Mouse (Mus musculus) midbrain, embryonic 12.5 days (tissue): ENCODE measurements around the gene Epha3. TPM values are rescaled to one million over a fixed set of nuclear protein-coding genes. Genes with fewer than 3 reads are reported as not detected.

Source experiments
- ATAC-seq: fragments of 200-750 bp; cut with Nextera tagmentation; 2 replicates; pipeline ENCODE4 v1.8.0; 2017; ENCODE audit warnings: low read depth, moderate TSS enrichment, moderate library complexity; ENCODE audit not compliant: low FRiP score
- H3K27ac ChIP-seq: fragments of 300-500 bp; sonication (generic); replicated peaks from 2 replicates; pipeline ENCODE4 v1.5.1; 2016; ENCODE audit warnings: mild to moderate bottlenecking
- H3K27me3 ChIP-seq: fragments of 300-500 bp; sonication (generic); 2 replicates; pipeline ENCODE4 v1.6.1; 2016; ENCODE audit warnings: mild to moderate bottlenecking
- H3K36me3 ChIP-seq: fragments of 300-500 bp; sonication (generic); 2 replicates; pipeline ENCODE4 v1.6.1; 2016
- H3K4me1 ChIP-seq: fragments of 300-500 bp; sonication (generic); 2 replicates; pipeline ENCODE4 v1.6.1; 2016
- H3K4me2 ChIP-seq: fragments of 300-500 bp; sonication (generic); replicated peaks from 2 replicates; pipeline ENCODE4 v1.6.1; 2016; ENCODE audit warnings: mild to moderate bottlenecking, moderate library complexity
- H3K4me3 ChIP-seq: fragments of 300-500 bp; sonication (generic); 2 replicates; pipeline ENCODE4 v1.5.1; 2016; ENCODE audit warnings: mild to moderate bottlenecking
- H3K9ac ChIP-seq: fragments of 300-500 bp; sonication (generic); replicated peaks from 2 replicates; pipeline ENCODE4 v1.6.1; 2016; ENCODE audit warnings: mild to moderate bottlenecking, moderate library complexity
- H3K9me3 ChIP-seq: fragments of 300-500 bp; sonication (generic); 2 replicates; pipeline ENCODE4 v1.6.1; 2016; ENCODE audit warnings: mild to moderate bottlenecking
- WGBS: fragments of 180-500 bp; shearing (Covaris S2); methylation state at CpG from one replicate; pipeline ENCODE4 v1.1.7; 2016; 5-methylcytosine and 5-hydroxymethylcytosine counted together
- polyA plus RNA-seq: library from polyadenylated mRNA; unstranded; fragments of >200 nt; fragmentation: Nextera tagmentation; extraction: Ambion mirVana; gene quantifications from 2 replicates; pipeline ENCODE4 v1.2.1, GENCODE M21; 2016

The Epha3 gene
- polyA plus RNA-seq, 1 experiment from 2014 or later = 36.4 TPM

GRCm38 (mm10) chr16:63706912-63707868, 156.8 kb downstream of the Epha3 start:
- 80% methylated on average over 17 of the region's 17 CpGs for WGBS
- Histone ChIP-seq H3K27me3 (no peaks in the 10 kb centered on the region), H3K27ac (no peak overlapping the region), H3K9ac (no peak overlapping the region), H3K4me2 (no peak overlapping the region), H3K4me3 (no peak overlapping the region), H3K4me1 (no peaks in the 10 kb centered on the region), H3K36me3 (no peaks in the 10 kb centered on the region), H3K9me3 (no peaks in the 10 kb centered on the region)
- no peak for ATAC-seq

- 83% methylated on average over 3 of the region's 3 CpGs for WGBS
- Histone ChIP-seq H3K4me1 (no peaks in the 10 kb centered on the region), H3K27me3 (no peaks in the 10 kb centered on the region), H3K9ac (no peak overlapping the region), H3K9me3 (no peaks in the 10 kb centered on the region), H3K36me3 (no peaks in the 10 kb centered on the region), H3K27ac (no peak overlapping the region), H3K4me2 (no peak overlapping the region), H3K4me3 (no peak overlapping the region)
- ATAC-seq = no peak
Measured at GRCm38 (mm10) chr16:63689371-63689770, 174.6 kb downstream of the Epha3 start.

- Histone ChIP-seq H3K4me2 (no peak overlapping the region), H3K27me3 (no peaks in the 10 kb centered on the region), H3K9ac (no peak overlapping the region), H3K36me3 (no peaks in the 10 kb centered on the region), H3K4me1 (no peaks in the 10 kb centered on the region), H3K4me3 (no peak overlapping the region), H3K9me3 (no peaks in the 10 kb centered on the region), H3K27ac (no peak overlapping the region)
- no peak for ATAC-seq
- WGBS = 82% methylated on average over 4 of the region's 4 CpGs
Measured at GRCm38 (mm10) chr16:63684211-63684610, 179.8 kb downstream of the Epha3 start.

GRCm38 (mm10) chr16:63674426-63674825, 189.5 kb downstream of the Epha3 start:
- no peaks in the 10 kb centered on the region for H3K9me3 ChIP-seq
- H3K4me1 ChIP-seq = no peaks in the 10 kb centered on the region
- H3K4me3 ChIP-seq = no peak overlapping the region
- H3K9ac ChIP-seq = no peak overlapping the region
- no peak overlapping the region for H3K27ac ChIP-seq
- no peaks in the 10 kb centered on the region for H3K36me3 ChIP-seq
- ATAC-seq = 0 out of 2 replicates have a peak, but pooled peaks have one; percentile 27
- H3K4me2 ChIP-seq = no peak overlapping the region
- H3K27me3 ChIP-seq = no peaks in the 10 kb centered on the region
- 52% methylated on average over 1 of the region's 1 CpGs for WGBS

- WGBS = 91% methylated on average over 9 of the region's 9 CpGs
- H3K9ac ChIP-seq = no peak overlapping the region
- no peaks in the 10 kb centered on the region for H3K4me1 ChIP-seq
- no peak for ATAC-seq
- H3K27ac ChIP-seq = no peak overlapping the region
- no peak overlapping the region for H3K4me3 ChIP-seq
- no peaks in the 10 kb centered on the region for H3K27me3 ChIP-seq
- no peaks in the 10 kb centered on the region for H3K9me3 ChIP-seq
- no peak overlapping the region for H3K4me2 ChIP-seq
- H3K36me3 ChIP-seq = no peaks in the 10 kb centered on the region
Measured at GRCm38 (mm10) chr16:63673236-63673840, 190.6 kb downstream of the Epha3 start.

- no peaks in the 10 kb centered on the region for H3K4me1 ChIP-seq
- H3K27me3 ChIP-seq = no peaks in the 10 kb centered on the region
- 85% methylated on average over 3 of the region's 3 CpGs for WGBS
- no peaks in the 10 kb centered on the region for H3K36me3 ChIP-seq
- no peak overlapping the region for H3K4me2 ChIP-seq
- ATAC-seq = no peak
- no peak overlapping the region for H3K9ac ChIP-seq
- H3K9me3 ChIP-seq = no peaks in the 10 kb centered on the region
- H3K4me3 ChIP-seq = no peak overlapping the region
- no peak overlapping the region for H3K27ac ChIP-seq
Measured at GRCm38 (mm10) chr16:63665897-63666464, 198.0 kb downstream of the Epha3 start.

- ATAC-seq = no peak
- no peaks in the 10 kb centered on the region for H3K27me3 ChIP-seq
- no peaks in the 10 kb centered on the region for H3K9me3 ChIP-seq
- WGBS = 66% methylated on average over 4 of the region's 4 CpGs
- H3K4me1 ChIP-seq = peaks cover 6% of the 10 kb centered on the region; the same call in 1 of the 2 replicates
- H3K36me3 ChIP-seq = no peaks in the 10 kb centered on the region
- no peak overlapping the region for H3K9ac ChIP-seq
- H3K4me3 ChIP-seq = no peak overlapping the region
- no peak overlapping the region for H3K27ac ChIP-seq
- no peak overlapping the region for H3K4me2 ChIP-seq
Measured at GRCm38 (mm10) chr16:63658302-63658974, 205.5 kb downstream of the Epha3 start.

- ATAC-seq = no peak
- H3K9me3 ChIP-seq = no peaks in the 10 kb centered on the region
- peaks cover 6% of the 10 kb centered on the region; the same call in 1 of the 2 replicates for H3K4me1 ChIP-seq
- no peak overlapping the region for H3K27ac ChIP-seq
- 78% methylated on average over 2 of the region's 2 CpGs for WGBS
- no peak overlapping the region for H3K4me2 ChIP-seq
- H3K9ac ChIP-seq = no peak overlapping the region
- H3K36me3 ChIP-seq = no peaks in the 10 kb centered on the region
- H3K4me3 ChIP-seq = no peak overlapping the region
- no peaks in the 10 kb centered on the region for H3K27me3 ChIP-seq
Measured at GRCm38 (mm10) chr16:63657743-63658142, 206.2 kb downstream of the Epha3 start.

- no peaks in the 10 kb centered on the region for H3K27me3 ChIP-seq
- 90% methylated on average over 5 of the region's 5 CpGs for WGBS
- no peak overlapping the region for H3K27ac ChIP-seq
- no peak overlapping the region for H3K4me3 ChIP-seq
- H3K9me3 ChIP-seq = no peaks in the 10 kb centered on the region
- H3K4me2 ChIP-seq = no peak overlapping the region
- no peak overlapping the region for H3K9ac ChIP-seq
- H3K4me1 ChIP-seq = peaks cover 3% of the 10 kb centered on the region; the same call in 1 of the 2 replicates
- ATAC-seq = no peak
- no peaks in the 10 kb centered on the region for H3K36me3 ChIP-seq
Measured at GRCm38 (mm10) chr16:63653393-63653918, 210.5 kb downstream of the Epha3 start.

- WGBS = 79% methylated on average over 3 of the region's 3 CpGs
- Histone ChIP-seq H3K9ac (no peak overlapping the region), H3K36me3 (no peaks in the 10 kb centered on the region), H3K4me1 (no peaks in the 10 kb centered on the region), H3K9me3 (no peaks in the 10 kb centered on the region), H3K27ac (no peak overlapping the region), H3K27me3 (no peaks in the 10 kb centered on the region), H3K4me2 (no peak overlapping the region), H3K4me3 (no peak overlapping the region)
- no peak for ATAC-seq
Measured at GRCm38 (mm10) chr16:63650760-63651159, 213.2 kb downstream of the Epha3 start.

GRCm38 (mm10) chr16:63646577-63646976, 217.4 kb downstream of the Epha3 start:
- Histone ChIP-seq H3K27ac (no peak overlapping the region), H3K36me3 (no peaks in the 10 kb centered on the region), H3K4me3 (no peak overlapping the region), H3K4me2 (no peak overlapping the region), H3K27me3 (no peaks in the 10 kb centered on the region), H3K9ac (no peak overlapping the region), H3K9me3 (no peaks in the 10 kb centered on the region), H3K4me1 (no peaks in the 10 kb centered on the region)
- no peak for ATAC-seq
